Mouse (Mus musculus) T-helper 17 cell (primary cell): Measurements from ENCODE around the gene A830018L16Rik.
"Not testable (repeated sequence)": the region's sequence is repeated elsewhere in the genome, so short reads cannot be mapped to it uniquely, and the experiment has no call there.

Experiments
- in situ Hi-C, 2 experiments: fragments of 300-600 bp; cut with MboI, MseI; formaldehyde crosslinking; loops; 1 replicate in 1 of 2; 2 replicates in 1 of 2; pipeline ENCODE4 v1.15.1; 2025; ENCODE audit warnings: high pct_unique_total_duplicates in 2 of 2

A830018L16Rik gene

DNA sequence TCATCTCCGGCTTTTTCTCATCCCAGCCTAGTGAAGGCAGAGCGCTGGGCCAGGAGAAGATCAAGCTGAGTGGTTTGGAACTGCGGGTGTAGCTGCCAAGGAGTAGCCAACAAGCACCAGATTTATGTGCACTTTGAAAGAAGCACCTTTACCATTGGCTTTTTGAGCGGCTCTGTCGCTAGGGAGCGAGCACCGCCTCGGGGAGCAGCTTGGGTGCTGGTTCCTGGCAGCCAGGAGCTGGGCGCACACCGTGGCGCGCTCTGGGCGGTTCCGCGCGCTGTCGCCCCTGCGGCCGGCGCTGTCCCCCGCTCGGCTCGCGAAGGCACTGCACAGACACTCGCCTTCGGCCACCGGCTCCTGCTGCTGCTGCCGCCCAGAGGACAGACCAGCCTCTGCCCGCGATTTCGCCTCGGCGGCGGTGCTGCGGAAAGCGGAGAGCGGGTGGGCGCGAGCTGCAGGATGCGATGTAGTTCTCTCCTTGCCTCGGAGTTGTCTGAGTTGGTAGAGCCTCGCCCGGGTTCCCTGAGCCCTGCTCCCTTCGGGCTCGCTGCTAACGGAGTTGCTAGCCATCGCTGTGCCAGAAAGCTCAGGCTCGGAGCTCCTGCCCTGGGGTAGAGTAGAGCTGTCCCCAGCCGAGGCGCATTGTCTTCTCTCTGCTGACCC, at the start of gene A830018L16Rik:
A830018L16Rik (plus strand) TSS at position 212 of the 663 bp plus-strand sequence.
- in situ Hi-C loops, result loop anchor here in 1 of 2 experiments (10.0 kb wide), 1 partner anchor 1401 kb away; no protein-coding TSS in a partner anchor

DNA sequence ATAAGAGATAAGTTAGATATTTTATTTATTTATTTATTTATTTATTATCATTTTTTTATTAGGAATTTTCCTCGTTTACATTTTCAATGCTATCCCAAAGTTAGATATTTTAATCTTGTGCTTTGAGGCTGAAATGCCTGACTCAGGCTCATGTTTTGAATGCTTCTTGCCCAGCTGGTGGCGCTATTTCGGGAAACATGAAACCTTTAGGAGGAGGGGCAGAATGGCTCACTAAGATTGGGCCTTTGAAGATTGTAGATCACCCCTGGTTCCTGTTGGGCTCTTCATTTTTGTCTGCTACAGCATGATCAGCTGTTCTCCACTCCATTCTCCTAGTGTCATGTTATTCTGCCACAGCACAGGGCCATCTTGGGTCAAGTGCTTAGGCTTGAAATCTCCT, 28.1 kb upstream of the A830018L16Rik start:
- in situ Hi-C loops, result no loop called here

DNA sequence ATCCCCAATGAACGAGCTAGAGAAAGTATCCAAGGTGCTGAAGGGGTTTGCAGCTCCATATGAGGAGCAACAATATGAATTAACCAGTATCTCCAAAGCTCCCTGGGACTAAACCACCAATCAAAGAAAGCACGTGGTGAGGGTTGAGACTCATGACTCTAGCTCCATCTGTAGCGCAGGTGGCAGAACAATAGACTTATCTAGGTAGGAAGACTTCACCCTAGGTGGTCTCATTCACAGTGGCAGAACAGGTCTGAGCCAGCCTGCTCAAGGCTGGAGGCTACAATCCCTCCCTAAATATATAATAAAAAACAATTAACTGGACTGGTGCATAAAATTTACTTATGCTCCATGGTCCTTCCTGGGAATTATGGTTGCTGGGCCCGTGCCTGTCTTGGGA, 18.5 kb upstream of the A830018L16Rik start:
- in situ Hi-C loops, result no loop called here

DNA sequence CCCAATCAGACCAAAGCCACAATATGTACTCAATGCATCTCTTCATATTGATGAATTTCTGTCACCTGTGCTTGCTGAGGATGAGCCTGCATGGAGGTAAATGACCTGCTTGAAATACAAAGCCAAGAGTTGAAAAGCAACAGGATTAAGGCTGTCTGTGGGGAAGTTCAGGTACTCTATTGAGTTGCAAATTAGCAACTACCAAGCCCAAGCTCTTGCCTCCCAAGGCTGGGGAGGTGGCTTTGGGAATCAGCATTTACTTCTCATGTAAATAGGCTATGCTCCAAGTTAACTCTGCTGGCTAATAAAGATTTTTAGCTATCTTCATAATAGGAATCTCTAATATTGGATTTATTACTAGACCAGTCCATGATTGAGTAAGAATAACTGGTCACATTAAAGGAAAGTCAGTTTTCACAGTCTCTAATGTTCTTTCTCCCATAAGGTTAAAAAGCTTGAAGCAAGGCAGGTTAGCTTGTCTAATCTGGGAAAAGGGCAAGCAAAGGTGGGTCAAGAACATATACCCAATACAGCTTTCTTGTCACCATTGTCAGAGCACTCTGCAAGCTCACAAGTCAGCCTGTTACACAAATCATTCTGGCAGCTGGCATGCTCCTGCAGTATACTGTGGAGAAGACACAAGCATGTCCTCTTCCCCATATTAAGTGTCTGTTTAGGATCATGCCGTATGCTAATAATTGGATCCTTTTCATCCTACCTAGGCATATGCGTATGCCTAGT, 17.7 kb upstream of the A830018L16Rik start:
- in situ Hi-C loops, result no loop called here

DNA sequence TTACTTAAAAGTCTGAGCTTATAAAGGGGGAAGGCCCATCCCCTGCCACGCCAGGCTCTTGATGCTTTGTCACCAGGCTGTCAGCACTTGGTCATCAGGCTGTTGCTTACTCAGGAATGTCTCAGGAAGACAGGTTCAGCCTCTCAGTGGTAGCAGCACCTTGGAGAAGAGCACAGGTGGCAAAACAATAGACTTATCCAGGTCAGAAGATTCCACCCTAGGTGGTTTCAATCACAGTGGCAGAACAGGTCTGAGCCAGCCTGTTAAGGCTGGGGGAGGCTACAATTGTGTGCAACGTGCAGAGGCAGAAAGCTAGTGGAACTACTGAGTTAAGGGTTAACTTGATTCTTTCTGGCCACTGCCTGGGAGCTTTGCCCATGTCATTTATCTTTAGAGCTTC, 12.7 kb upstream of the A830018L16Rik start:
- in situ Hi-C loops, result no loop called here

DNA sequence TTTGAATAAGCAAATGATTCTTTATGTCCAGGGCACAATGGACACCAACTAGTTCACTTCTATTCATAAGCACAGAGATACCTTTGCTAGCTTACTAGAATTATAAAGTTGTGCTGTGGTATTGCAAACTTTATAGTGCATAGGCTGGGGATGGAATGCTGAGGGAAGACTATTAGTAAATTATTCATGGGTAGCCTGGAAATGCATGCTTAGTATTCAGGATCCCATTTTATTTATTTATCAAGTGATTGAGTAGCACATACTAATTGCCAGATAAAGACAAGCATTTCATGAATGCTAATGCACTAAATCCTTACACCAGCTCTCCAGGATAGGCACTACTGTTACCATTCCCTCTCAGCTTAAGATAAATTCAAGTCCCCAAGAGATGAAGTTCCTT, 8.4 kb upstream of the A830018L16Rik start:
- in situ Hi-C loops, result no loop called here

DNA sequence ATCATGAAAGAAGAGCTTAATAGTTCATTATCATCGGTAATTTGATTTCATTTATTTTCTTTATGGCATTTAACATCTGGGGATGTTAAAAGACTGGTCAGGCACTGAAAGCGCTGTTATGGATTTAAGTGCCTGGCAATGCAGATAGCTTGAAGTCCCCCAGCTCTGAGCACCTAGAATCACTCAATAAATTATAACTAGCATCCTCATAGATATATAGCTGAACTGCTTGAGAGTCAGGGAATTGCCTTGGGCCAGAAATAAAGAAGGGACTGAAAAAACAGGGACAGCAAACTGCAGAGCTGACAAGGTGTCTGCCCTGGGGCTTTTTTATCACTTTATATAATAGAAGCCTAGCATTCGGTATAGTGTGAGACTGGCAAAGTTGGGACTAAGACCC, 7.9 kb upstream of the A830018L16Rik start:
- in situ Hi-C loops, result no loop called here

DNA sequence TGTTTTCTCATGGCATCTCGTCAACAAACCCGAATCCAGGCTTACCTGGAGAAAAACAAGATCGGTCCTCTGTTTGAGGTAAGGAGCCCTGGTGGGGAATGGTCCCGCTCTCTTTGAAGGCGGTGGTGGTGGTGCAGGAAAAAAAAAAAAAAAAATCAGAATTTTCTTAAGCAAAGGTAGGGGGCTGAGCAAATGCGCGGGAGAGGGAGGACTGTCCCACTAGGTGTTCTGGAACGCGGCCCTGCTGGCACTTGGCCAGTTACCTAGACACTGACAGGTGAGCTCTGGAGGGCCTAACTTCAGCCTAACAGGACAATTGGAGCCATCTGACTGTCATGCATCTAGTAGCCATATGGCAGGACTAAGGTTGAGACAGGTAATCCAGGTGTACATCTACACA, 655 bp downstream of the A830018L16Rik start:
- in situ Hi-C loops, result loop anchor here in 1 of 2 experiments (10.0 kb wide), 1 partner anchor 1400 kb away; no protein-coding TSS in a partner anchor

DNA sequence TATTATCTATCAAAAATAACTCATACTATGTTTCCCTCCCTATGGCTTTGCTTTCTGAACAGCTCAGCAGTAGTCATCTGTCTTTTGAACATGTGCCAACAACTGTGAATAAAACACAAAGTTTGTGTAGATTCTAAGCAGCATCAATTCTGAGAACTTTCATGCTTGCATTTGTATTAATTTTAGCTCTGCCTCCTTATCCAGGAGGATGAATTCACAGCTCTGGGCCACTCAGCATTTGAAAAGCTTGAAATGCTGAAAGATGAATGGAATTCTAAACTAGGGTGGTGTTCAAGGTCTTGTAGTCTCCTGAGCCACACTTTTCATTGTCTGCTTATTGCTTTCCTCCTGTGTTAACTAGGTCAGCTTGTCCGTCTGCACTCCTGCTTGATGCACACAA, 13.4 kb downstream of the A830018L16Rik start:
- in situ Hi-C loops, result no loop called here

DNA sequence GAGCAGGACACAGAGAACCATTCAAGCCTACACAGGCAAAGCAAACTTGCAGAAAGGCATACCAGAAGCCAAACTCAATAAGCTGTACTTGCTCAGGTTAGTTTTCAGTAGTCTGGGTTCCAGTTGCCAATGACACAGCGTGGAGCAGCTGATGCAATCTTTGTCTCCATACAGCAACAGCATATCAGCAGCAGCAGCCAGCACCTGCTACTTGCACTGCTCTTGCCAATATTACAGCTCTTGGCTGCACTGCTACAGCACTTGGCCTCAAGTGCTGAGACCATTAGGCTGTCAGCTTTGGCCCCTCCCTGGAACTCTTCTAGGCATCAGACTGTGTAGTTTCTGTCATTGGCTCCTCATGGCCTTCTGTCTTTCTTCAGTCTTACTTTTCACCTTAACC, 44.4 kb downstream of the A830018L16Rik start:
- in situ Hi-C loops, result no loop called here

DNA sequence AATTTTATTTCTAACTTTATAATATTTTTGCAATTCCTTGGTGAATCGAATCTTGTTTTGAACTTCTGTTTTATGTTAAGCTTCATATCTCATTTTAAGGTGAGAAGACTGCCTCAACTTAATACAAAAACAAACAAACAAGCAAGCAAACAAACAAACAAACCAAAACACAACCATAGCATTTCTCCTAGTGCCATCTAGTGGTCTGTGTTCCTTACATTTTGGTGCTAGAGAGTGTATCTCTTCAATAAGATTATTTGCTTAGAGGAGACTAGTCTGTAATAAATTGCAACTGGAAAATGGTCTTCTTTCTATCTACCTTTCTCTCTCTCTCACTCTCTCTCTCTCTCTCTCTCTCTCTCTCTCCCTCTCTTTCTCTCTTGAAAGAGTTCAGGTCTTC, 52.4 kb downstream of the A830018L16Rik start:
- in situ Hi-C loops, result no loop called here

DNA sequence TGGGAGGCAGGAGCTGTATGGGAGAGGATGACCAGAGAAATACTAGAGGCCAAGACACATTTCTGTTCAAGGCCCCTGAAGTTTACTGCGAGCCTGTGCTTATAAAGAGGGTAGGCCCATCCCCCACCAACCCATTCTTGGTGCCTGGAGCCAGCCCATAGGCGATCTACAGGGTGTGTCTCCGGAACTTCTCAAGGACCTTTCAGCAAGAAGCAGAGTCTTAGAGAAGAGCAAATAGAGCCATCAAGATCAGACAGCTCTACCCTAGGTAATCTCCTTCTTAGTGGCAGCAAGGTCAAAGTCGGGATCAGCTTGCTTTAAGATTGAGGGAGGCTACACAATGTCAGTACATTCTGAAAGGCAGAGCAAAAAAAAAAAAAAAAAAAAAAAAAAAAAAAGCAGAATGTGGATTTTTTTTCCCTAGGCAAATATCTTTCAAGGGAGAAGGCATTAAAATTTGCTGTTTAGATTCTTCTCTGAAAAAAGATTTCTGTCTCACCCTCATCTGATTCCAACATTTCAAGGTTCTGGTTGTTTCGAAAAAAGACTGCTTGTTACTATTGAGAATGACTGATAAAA, 53.2 kb downstream of the A830018L16Rik start:
- in situ Hi-C loops, result no loop called here

DNA sequence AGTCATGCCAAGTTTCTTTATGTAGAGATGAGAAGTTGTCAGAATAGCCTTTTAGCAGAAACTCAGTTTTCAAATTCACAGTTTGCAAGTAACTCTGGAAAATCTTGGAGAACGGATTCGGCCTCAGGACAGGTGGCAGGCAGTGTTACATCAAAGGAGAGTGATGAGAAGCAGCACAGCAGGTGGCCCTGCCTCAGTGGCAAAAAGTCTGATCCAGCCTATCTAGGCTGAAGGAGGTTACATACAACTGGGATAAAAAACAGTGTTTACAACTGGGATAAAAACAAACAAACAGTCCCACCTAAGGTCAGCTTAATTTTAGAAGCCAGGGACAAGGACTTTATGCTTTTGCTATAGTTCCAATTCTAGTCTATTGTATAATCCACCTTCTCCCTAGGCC, 79.0 kb downstream of the A830018L16Rik start:
- in situ Hi-C loops, result no loop called here

DNA sequence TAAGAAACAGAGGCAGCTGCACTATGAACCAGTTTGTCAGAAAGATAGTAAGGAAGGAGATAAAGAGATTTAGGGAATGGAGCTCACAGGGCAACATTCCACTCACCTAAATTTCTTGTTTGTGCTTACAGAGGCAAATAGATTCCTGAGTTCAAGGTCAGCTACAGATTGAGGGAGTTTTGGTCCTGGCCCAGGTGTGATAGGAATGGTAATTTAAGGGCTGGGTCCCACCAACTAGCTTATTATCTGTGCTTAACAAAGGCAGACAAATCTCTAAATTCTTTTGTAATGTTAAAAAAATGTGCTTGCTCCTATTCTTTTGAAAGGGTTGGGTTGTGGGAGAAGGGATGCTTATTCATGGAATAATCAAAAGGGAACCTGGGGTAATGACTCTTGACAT, 87.7 kb downstream of the A830018L16Rik start:
- in situ Hi-C loops, result no loop called here

DNA sequence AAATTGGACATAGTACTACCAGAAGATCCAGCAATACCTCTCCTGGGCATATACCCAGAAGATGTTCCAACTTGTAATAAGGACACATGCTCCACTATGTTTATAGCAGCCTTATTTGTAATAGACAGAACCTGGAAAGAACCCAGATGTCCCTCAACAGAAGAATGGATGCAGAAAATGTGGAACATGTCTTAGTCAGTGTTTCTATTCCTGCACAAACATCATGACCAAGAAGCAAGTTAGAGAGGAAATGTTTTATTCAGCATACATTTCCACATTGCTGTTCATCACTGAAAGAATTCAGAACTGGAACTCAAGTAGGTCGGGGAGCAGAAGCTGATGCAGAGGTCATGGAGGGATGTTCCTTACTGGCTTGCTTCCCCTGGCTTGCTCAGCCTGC, 135.9 kb downstream of the A830018L16Rik start:
- in situ Hi-C loops, result not testable (repeated sequence)

DNA sequence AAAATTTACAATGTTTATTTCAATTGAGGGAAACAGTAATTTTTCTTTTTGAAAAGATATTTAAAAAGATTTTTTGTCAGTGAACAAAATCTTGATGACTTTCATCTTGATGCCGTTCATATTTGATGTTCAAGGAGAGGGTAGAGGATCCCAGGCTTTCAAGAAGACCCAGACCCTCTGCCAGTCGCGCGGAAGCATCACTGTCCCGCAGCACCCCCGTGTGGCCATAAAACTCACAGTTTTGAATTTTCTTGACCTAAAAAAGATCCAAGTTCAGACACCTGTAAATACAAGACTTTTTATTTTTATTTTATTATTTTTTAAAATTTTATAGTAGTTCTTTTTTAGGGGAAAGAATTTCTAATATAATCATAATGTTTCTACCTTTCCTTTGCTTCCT, 151.4 kb downstream of the A830018L16Rik start:
- in situ Hi-C loops, result no loop called here

DNA sequence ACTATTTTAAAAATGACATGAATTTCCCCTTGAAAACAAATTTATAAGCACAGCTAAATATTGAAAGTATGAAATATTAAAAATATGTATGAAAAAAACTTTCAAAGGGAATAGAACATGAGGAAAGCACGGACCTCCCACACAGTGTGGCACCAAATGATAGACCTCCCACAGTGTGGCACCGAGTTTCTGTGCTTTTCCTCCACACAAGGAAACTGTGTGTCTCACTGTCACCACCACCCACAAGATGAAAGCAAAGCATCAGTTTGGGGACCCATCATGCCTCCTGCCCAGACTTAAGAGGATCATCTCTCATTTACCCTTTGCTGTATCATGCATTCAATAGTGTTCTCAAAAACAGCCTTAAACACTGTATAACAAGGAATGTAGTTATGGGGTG, 152.8 kb downstream of the A830018L16Rik start:
- in situ Hi-C loops, result no loop called here

DNA sequence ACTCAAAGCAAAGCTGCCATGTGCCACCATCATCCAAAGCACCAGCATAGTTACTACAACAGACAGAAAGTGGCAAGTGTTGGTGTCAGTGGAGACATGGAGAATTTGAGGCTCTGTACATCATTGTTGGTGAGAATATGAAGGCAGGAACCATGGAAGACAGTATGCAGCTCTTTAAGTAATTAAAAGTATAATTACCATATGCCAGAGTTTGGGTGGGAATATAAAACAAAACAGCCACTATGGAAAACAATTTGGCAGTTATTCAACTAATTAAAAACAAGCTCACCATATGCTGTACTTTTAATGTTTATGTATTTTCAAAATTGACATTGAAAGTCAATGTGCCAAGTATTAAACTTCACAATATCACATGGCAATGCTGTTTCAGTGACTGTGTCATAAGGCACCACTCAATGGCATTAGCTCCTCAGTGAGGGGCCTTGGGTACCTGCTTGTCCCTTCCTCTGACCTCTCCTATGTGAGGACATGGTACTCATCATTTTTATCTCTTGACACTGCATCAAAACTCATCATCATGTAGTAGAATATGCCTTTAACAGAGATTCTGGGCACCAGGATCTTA, 153.5 kb downstream of the A830018L16Rik start:
- in situ Hi-C loops, result no loop called here

DNA sequence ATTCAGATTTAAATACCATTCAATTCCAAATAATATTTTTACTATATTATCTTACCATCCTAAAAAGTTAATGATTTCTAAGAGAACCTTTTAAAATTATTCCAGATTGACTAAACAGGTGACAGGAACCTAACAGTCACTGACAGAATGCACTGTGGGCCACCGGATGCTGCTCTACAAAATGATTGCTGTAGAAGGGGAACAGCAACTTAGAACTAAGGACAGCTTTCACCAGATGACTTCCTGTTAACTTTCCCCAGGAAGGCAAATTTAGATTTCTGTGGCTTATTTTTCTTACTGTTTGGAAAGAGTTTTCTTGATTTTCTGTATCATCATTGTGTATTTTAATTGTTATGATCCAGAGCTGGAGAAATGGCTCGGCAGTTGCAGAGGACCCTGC, 156.4 kb downstream of the A830018L16Rik start:
- in situ Hi-C loops, result no loop called here

DNA sequence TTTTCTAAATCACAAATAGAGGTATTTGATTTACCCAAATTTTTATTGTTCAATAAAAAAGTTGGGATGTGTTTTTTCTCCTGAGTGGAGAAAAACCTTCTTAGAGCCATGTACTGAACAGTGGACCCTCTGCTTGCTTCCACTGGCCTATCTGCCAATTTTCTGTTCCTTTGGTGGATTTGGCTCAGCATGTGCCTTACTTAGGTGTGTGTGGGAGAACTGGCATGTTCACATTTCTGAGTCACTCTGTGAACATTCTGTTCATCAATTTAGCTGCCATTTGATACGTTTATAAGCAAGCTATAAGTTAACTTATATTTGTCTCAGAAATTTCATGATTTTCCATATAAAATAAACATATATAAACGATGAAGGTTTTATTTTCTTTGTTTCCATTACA, 159.6 kb downstream of the A830018L16Rik start:
- in situ Hi-C loops, result no loop called here

DNA sequence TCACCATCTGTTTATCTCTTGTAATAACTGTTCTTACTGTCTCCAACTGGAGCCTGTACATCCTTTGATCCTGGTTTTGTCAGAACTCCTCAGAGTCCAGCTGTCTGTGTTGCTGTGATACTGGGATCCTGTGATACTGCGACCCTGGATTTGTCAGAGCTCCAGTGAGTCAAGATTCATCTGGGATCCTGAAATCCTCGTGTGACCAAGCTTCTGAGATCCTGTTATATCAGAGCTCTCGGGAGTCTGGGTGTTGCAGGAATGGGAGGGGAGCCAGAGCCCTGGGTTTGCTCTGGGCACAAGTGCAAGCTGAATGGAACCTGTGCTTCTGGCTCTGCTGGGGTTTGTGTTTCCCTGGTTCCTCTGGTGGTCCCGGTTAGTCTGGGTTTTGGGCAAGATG, 166.1 kb downstream of the A830018L16Rik start:
- in situ Hi-C loops, result loop anchor here in 1 of 2 experiments (5.0 kb wide), 1 partner anchor 258 kb away; no protein-coding TSS in a partner anchor

DNA sequence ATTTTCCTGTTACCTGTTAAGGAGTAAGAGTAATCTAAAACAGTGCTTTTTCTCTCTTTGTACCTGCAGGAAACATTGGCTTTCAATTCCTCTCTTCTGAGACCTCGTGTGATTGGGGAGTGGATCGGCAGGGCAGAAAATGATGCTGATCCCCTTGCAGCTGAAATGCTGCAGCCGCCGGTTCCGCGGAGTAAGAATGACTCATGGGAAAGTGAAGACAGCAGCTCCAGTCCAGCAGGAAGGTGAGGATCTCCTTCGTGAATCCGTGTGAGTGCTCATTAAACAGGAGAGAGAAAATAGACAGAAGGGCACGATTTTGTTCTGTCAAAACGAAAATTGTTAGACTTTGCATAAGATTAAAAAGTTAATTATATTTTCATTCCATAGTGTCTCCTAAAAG, 174.4 kb downstream of the A830018L16Rik start:
- in situ Hi-C loops, result no loop called here
